Mouse (Mus musculus): ENCODE measurements at regions not wholly inside any gene's neighbourhood (a gene's known extent, or its start where the extent isn't known, plus 50 kb on each side); places are given as distances from the start of the nearest gene placed in this dataset.

- DNase-seq (ENCODE audit: low spot score in 2 of 2), result no peak
These were observed 448.3 kb downstream of the Etnk1 start for GRCm38 (mm10) chr6:143615361-143615760.

DNA sequence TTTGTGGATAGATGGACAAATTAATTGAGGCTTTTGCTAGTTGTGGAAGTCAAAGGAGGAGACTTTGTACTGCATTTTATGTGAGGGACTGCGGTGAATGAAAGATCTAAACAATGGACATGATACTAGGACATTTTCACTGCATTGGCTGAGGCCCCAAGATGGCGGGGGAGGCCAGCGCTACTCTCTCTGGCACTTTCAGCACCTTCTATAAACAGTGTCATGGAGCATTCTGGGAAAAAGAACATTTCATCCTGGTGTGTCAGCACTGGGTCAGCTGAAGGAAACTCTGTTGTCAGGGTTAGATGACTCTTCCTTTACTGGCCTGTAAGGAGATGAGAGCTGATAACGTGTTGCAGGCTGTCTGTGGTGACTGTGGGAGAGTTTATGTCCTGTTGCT, 449.4 kb downstream of the Etnk1 start:
- DNase-seq (ENCODE audit: low spot score in 2 of 2), result no peak

- DNase-seq (ENCODE audit: low spot score in 2 of 2), result no peak
These were observed 451.5 kb downstream of the Etnk1 start for GRCm38 (mm10) chr6:143618558-143618957.

GRCm38 (mm10) chr6:143620583-143620982, 453.6 kb downstream of the Etnk1 start:
- no peak for DNase-seq (ENCODE audit: low spot score in 2 of 2)

DNA sequence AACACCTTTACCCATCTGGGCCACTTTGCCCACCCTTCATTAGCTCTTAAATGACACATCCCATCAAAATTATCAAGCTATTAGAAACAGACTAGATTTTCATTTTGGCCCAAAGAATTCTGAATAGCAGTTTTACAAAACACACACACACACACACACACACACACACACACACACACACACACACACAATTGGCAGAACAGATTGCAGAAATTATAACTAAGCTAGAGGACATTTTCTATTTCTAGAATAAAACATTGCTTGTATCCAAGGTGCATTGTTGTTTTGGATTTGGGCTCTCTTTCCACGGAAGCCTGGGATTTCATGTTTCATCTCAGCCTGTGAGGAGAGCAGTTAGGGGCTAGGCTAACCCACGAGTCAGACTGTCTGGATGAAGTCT, 455.1 kb downstream of the Etnk1 start:
- DNase-seq (ENCODE audit: low spot score in 2 of 2), result no peak

GRCm38 (mm10) chr6:143624901-143625300, 457.9 kb downstream of the Etnk1 start:
- no peak for DNase-seq (ENCODE audit: low spot score in 2 of 2)

DNA sequence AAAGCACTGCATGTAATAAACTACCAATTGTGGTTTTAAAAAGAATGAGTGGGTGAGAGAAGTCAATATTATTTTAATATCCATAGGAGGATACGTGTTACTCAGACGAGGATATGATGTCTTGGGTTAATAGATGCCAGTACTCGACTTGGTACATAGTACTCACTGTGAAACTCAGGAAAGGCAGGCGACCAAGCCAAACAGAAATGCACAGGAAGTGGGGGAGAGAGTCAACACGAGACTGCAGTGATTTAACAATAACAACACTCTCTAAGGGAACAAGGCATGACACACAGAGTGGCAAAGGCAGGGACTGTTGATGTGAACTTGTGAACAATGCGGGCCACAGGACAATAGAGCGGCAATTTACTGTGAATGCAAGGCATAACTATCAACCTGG, 464.6 kb downstream of the Etnk1 start:
- DNase-seq (ENCODE audit: low spot score in 2 of 2), result no peak

- DNase-seq (ENCODE audit: low spot score in 2 of 2), result no peak
These were observed 466.7 kb downstream of the Etnk1 start for GRCm38 (mm10) chr6:143633710-143634109.

DNA sequence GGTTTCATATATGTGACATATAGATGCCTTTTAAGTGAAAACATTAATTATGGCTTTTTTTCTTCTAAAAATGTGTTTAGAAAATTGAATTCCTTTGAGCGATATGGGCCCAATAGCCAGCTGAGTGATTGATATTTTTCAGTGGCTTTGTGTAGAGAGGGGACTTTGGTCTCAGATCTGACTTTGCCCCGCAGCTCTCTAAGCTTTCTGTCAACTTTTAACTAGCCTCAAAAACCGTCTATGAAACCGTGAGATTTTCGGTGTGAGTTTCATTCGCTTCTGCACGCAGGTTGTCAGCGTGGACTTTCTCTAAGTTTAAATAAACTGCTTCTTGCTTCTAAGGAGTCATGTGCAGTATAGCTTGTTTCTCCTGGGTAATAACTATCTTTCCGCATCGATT, 467.3 kb downstream of the Etnk1 start:
- no peak for DNase-seq (ENCODE audit: low spot score in 2 of 2)

GRCm38 (mm10) chr6:143635043-143635442, 468.0 kb downstream of the Etnk1 start:
- DNase-seq (ENCODE audit: low spot score in 2 of 2), result no peak

DNA sequence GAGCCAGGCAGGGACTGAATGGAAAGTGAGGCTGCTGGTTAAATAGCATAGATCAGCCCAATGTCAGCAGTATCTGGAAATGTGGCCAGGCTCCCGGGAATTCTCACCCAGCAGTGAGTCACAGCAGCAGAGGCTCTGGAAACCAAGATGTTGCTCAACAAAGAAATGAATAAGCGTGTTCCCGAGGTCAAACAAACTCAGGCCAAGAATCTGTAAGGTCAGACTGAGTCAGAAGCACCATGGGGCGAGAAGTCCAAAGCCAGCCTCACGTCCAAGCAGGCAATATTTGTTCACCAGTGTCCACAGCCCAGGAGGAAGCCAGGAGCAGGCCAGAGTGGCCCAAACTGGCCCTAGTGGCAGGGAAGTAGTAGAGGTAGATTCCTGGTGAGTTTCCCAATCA, 473.6 kb downstream of the Etnk1 start:
- DNase-seq (ENCODE audit: low spot score in 2 of 2), result peak in 1 of 2 experiments; percentile 10

- DNase-seq (ENCODE audit: low spot score in 2 of 2), result no peak
These were observed 475.0 kb downstream of the Etnk1 start for GRCm38 (mm10) chr6:143642052-143642451.

- no peak for DNase-seq (ENCODE audit: low spot score in 2 of 2)
These were observed 479.0 kb downstream of the Etnk1 start for GRCm38 (mm10) chr6:143645989-143646388.

DNA sequence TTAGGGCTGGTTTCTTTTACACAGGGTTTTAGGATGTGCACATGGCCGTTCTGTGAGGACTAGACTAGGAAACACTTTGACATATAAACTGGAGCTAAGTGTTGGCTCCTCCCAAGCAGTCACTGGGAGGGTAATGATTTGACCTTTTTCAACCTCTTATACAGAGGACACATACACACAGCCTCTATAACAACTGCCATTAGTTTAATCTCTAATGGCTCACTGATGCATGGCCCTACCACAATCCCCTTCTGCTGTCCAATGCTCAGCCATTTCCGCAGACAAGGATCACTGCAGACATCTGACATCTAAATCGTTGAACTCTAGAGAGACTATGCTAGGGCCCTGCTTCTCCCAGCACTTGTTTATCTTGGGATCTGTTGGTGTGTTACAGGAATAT, 481.5 kb downstream of the Etnk1 start:
- DNase-seq (ENCODE audit: low spot score in 2 of 2), result no peak

GRCm38 (mm10) chr6:143656576-143656975, 489.6 kb downstream of the Etnk1 start:
- DNase-seq (ENCODE audit: low spot score in 2 of 2), result no peak

DNA sequence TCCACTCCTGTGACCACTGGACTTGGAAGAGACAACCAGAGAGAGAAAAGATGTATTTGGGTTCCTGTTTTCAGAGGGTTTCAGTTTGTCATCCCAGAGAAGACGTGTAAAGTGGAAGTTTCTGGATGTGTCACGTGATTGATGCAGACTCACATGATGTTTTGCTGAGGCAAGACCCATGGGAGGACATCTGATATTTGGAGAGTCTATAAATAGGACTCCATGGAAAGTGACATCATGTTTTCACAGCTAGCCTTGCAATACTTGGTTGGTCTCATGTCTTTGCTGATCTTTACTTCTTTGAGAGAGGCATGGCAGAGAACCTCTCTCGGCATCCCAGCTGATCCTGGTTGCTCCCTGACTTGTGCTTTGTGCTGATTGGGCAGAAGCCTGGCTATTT, 493.8 kb downstream of the Etnk1 start:
- DNase-seq (ENCODE audit: low spot score in 2 of 2), result no peak

GRCm38 (mm10) chr6:143663306-143663705, 496.3 kb downstream of the Etnk1 start:
- no peak for DNase-seq (ENCODE audit: low spot score in 2 of 2)

- DNase-seq (ENCODE audit: low spot score in 2 of 2), result no peak
These were observed 498.4 kb downstream of the Etnk1 start for GRCm38 (mm10) chr6:143665374-143665773.

- DNase-seq (ENCODE audit: low spot score in 2 of 2), result no peak
These were observed 501.5 kb downstream of the Etnk1 start for GRCm38 (mm10) chr6:143668551-143668950.

GRCm38 (mm10) chr6:143669446-143670130, 502.6 kb downstream of the Etnk1 start:
- no peak for DNase-seq (ENCODE audit: low spot score in 2 of 2)

- no peak for DNase-seq (ENCODE audit: low spot score in 2 of 2)
These were observed 523.1 kb downstream of the Etnk1 start for GRCm38 (mm10) chr6:143690131-143690530.

DNA sequence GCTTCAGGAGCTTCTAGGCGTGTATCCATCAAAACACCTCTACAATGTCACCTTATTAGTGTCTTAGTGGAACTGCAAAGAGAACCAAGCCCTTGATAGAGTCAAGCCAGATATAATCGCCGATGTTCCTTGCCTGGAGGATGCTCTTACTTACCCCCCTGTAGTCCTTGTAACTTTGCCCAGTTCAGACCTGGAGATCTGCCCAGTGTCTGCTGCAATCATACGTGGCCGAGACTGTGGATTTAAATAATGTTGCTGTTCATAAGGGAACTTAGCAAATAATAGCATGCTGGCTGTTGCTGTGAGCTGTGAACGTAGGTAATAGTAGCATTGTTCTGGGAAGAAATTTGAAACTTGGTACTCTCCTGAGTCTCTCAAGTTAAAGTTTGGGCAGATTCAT, 523.8 kb downstream of the Etnk1 start:
- DNase-seq (ENCODE audit: low spot score in 2 of 2), result no peak

DNA sequence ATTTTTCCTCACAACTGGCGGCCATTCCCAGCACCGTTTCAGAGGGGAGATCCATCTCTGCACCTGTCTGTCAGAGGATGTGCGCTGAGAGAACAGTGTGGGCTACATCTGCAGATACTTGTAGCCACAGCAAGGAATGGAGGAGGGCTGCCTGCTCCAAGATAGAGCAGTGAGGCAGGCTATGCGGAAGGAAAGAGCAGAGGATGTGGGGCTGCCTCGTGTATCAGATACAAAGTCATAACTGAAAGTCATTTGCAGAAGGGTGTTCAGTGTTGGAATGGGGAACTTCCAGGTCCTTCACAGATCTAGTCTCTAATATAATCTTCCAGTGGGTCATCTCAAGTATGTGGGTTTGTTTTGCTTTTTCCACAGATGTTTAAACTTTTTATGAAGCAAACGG, 531.0 kb downstream of the Etnk1 start:
- DNase-seq (ENCODE audit: low spot score in 2 of 2), result no peak

DNA sequence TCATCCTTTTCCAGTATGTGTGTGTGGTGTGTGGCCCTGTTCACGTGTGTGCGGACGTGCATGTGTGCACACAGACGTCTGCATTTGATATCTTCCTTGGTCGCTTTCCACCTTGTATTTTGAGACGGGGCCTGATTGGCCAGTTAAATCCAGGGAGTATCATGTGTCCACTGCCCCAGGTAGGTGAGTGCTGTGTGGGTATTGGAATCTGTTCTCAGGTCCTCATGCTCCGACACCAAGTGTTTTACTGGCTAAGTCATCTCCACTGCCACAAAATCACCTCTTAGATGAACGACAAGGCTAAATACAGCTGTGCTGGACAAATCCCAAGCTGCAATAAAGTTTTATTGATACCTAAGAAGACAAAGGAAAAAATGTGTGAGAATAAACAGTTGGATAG, 537.0 kb downstream of the Etnk1 start:
- DNase-seq (ENCODE audit: low spot score in 2 of 2), result no peak
